Mouse (Mus musculus) CH12.LX (cell line): ENCODE results near the gene Habp4.

ENCODE experiments used
- CHD1 ChIP-seq: IDR thresholded peaks from 2 replicates; pipeline ENCODE4 v1.6.1; 2012; ENCODE audit warnings: low read depth, low read length, improper control_type of control experiment, inconsistent platforms
- CTCF ChIP-seq, 2 experiments: IDR thresholded peaks in 1 of 2; conservative IDR thresholded peaks in 1 of 2; 2 replicates each; pipeline ENCODE4 v1.5.1; 2011 to 2012; ENCODE audit warnings: low read depth in 2 of 2, low read length in 2 of 2, improper control_type of control experiment in 1 of 2, inconsistent platforms in 1 of 2, mild to moderate bottlenecking in 1 of 2, moderate library complexity in 1 of 2
- ELF1 ChIP-seq: IDR thresholded peaks from 2 replicates; pipeline ENCODE4 v1.6.1; 2014; ENCODE audit warnings: low read depth, mild to moderate bottlenecking, inconsistent platforms, low read length, improper control_type of control experiment
- EP300 ChIP-seq: IDR thresholded peaks from 2 replicates; pipeline ENCODE4 v1.6.1; 2011; ENCODE audit warnings: low read length, improper control_type of control experiment
- MAFK ChIP-seq: IDR thresholded peaks from 2 replicates; pipeline ENCODE4 v1.6.1; 2011; ENCODE audit warnings: low read length, improper control_type of control experiment; ENCODE audit not compliant: insufficient replicate concordance
- MEF2A ChIP-seq: IDR thresholded peaks from 2 replicates; pipeline ENCODE4 v1.6.1; 2014; ENCODE audit warnings: low read depth, mild to moderate bottlenecking, inconsistent platforms, low read length, improper control_type of control experiment, borderline replicate concordance
- NELFE ChIP-seq: IDR thresholded peaks from 2 replicates; pipeline ENCODE4 v1.6.1; 2011; ENCODE audit warnings: low read depth, low read length, improper control_type of control experiment
- POLR2A ChIP-seq: IDR thresholded peaks from 2 replicates; pipeline ENCODE4 v1.6.1; 2011; ENCODE audit warnings: low read depth, mild to moderate bottlenecking, improper control_type of control experiment, low read length
- TCF12 ChIP-seq: IDR thresholded peaks from 2 replicates; pipeline ENCODE4 v1.6.1; 2014; ENCODE audit warnings: low read depth, mild to moderate bottlenecking, inconsistent platforms, low read length, improper control_type of control experiment
- USF1 ChIP-seq: IDR thresholded peaks from 2 replicates; pipeline ENCODE4 v1.6.1; 2014; ENCODE audit warnings: low read depth, mild to moderate bottlenecking, inconsistent platforms, low read length, improper control_type of control experiment
- USF2 ChIP-seq: conservative IDR thresholded peaks from 2 replicates; pipeline ENCODE4 v1.6.1; 2011; ENCODE audit warnings: low read depth, low read length, improper control_type of control experiment
- ZMIZ1 ChIP-seq: IDR thresholded peaks from 2 replicates; pipeline ENCODE4 v1.6.1; 2012; ENCODE audit warnings: low read depth, mild to moderate bottlenecking, inconsistent platforms, low read length, improper control_type of control experiment
- ZNF384 ChIP-seq: IDR thresholded peaks from 2 replicates; pipeline ENCODE4 v1.6.1; 2012; ENCODE audit warnings: low read depth, low read length, improper control_type of control experiment, inconsistent platforms

DNA sequence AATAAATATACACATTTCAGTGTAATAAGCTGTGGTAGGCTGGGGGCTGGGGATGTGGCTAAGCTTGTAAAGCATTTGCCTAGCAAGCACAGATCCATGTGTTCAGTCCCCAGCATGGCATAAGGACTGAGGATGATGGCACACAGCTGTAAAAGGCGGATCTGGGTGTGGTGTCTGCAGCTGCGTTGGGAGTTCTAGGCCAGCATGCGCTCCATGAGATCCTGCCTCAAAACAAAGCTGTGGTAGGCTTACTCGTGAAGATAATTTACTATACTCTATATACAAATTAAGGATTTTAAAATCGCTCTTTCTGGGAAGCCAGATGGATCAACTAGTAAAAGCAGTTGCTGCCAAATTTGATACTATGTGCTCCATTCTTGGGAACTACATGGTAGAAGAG is 53.3 kb downstream of the Habp4 start:
- TF ChIP-seq USF2: no peak
- TF ChIP-seq CTCF (conservative IDR thresholded peaks at IDR 0.05 in 1 of 2, IDR thresholded peaks at IDR 0.05 in 1 of 2; ENCODE audit: low read depth in 2 of 2, low read length in 2 of 2): no peak
- no peak for TF ChIP-seq USF1
- no peak for TF ChIP-seq MEF2A
- no peak for TF ChIP-seq EP300
- no peak for TF ChIP-seq CHD1
- TF ChIP-seq TCF12: no peak
- TF ChIP-seq ZMIZ1: no peak
- TF ChIP-seq MAFK: no peak
- no peak for TF ChIP-seq ELF1
- no peak for TF ChIP-seq POLR2A
- no peak for TF ChIP-seq ZNF384
- TF ChIP-seq NELFE: no peak
